ENCODE assay signal across 8 mouse cellular contexts in genomic region chr17:15535943-15536342, GRCm38 (mm10). TPM values are rescaled to one million over a fixed set of nuclear protein-coding genes. Genes with fewer than 3 reads are reported as not detected.
DNase-seq lines count a peak whose midpoint lies in the region; ATAC-seq and TF ChIP-seq lines count a peak whose summit lies in the region.

No protein-coding gene starts in this region.

- H3K4me3 ChIP-seq in neural tube, embryonic 11.5 days (ENCODE audit: low read depth, low read length) = peak overlapping the region; percentile 37; the same call in 1 of the 2 replicates
- H3K4me3 ChIP-seq in forebrain, embryonic 13.5 days = peak overlapping the region; percentile 50
- H3K4me3 ChIP-seq in liver, embryonic 13.5 days (replicated peaks) = peak overlapping the region; percentile 41
- peak overlapping the region; percentile 44 for H3K4me3 ChIP-seq in stomach, postnatal 0 days (ENCODE audit: low read depth, low read length)
- H3K4me3 ChIP-seq in kidney, adult 2 months (ENCODE audit: insufficient read depth, low read depth, low read length) = no peak overlapping the region

- no peaks in the 10 kb centered on the region for H3K9me3 ChIP-seq in neural tube, embryonic 11.5 days (ENCODE audit: control insufficient read depth, low read length)
- 0 out of 2 replicates have a peak, but pooled peaks cover 3% of the 10 kb centered on the region for H3K9me3 ChIP-seq in forebrain, embryonic 13.5 days (replicated peaks)
- no peaks in the 10 kb centered on the region for H3K9me3 ChIP-seq in liver, embryonic 13.5 days (replicated peaks)
- H3K9me3 ChIP-seq in stomach, postnatal 0 days (ENCODE audit: control insufficient read depth, low read length) = no peaks in the 10 kb centered on the region

- intact Hi-C loops in gastrocnemius, postnatal 36 days (cut with DNase I) = no loop called here

- no peak for TF ChIP-seq EP300 in stomach, postnatal 0 days (optimal IDR thresholded peaks at IDR 0.05)

- H3K36me3 ChIP-seq in neural tube, embryonic 11.5 days (ENCODE audit: control insufficient read depth, insufficient read depth, low read length) = no peaks in the 10 kb centered on the region
- no peaks in the 10 kb centered on the region for H3K36me3 ChIP-seq in forebrain, embryonic 13.5 days (ENCODE audit: poor library complexity, severe bottlenecking)
- H3K36me3 ChIP-seq in liver, embryonic 13.5 days = no peaks in the 10 kb centered on the region
- no peaks in the 10 kb centered on the region for H3K36me3 ChIP-seq in stomach, postnatal 0 days (ENCODE audit: control insufficient read depth, insufficient read depth, low read length)
- no peaks in the 10 kb centered on the region for H3K36me3 ChIP-seq in kidney, adult 2 months (ENCODE audit: control insufficient read depth, insufficient read depth, low read length)

- no peak for TF ChIP-seq CTCF in stomach, postnatal 0 days (IDR thresholded peaks at IDR 0.05; ENCODE audit: low read depth)
- no peak for TF ChIP-seq CTCF in kidney, adult 2 months (conservative IDR thresholded peaks at IDR 0.05; ENCODE audit: insufficient read depth, insufficient read length, low read depth, low read length)

- no peak for DNase-seq in neural tube, embryonic 11.5 days (ENCODE audit: low spot score)
- DNase-seq in neural tube, embryonic 10.5 days (ENCODE audit: extremely low spot score, low spot score) = no peak
- no peak for DNase-seq in liver, embryonic 13.5 days
- no peak for DNase-seq in stomach, postnatal 0 days (ENCODE audit: low spot score)
- DNase-seq in kidney, adult 2 months = no peak
- no peak for DNase-seq in gastrocnemius, postnatal 36 days
- no peak for DNase-seq in adrenal gland, postnatal 14 days

- H3K4me1 ChIP-seq in neural tube, embryonic 11.5 days (ENCODE audit: control insufficient read depth, insufficient read depth, low read length) = no peaks in the 10 kb centered on the region
- H3K4me1 ChIP-seq in forebrain, embryonic 13.5 days = peaks cover 3% of the 10 kb centered on the region; the same call in 1 of the 2 replicates
- 0 out of 2 replicates have a peak, but pooled peaks cover 8% of the 10 kb centered on the region for H3K4me1 ChIP-seq in liver, embryonic 13.5 days (replicated peaks)
- H3K4me1 ChIP-seq in stomach, postnatal 0 days (replicated peaks; ENCODE audit: control insufficient read depth, insufficient read depth) = no peaks in the 10 kb centered on the region
- no peaks in the 10 kb centered on the region for H3K4me1 ChIP-seq in kidney, adult 2 months (ENCODE audit: control insufficient read depth, insufficient read depth, low read length)

- no peak overlapping the region for H3K27ac ChIP-seq in neural tube, embryonic 11.5 days (ENCODE audit: low read depth, low read length)
- no peak overlapping the region for H3K27ac ChIP-seq in forebrain, embryonic 13.5 days
- H3K27ac ChIP-seq in liver, embryonic 13.5 days = no peak overlapping the region
- H3K27ac ChIP-seq in stomach, postnatal 0 days (replicated peaks) = no peak overlapping the region
- H3K27ac ChIP-seq in kidney, adult 2 months (ENCODE audit: insufficient read depth, low read depth, low read length) = no peak overlapping the region

- 24% methylated on average over 8 of the region's 8 CpGs for WGBS in neural tube, embryonic 11.5 days
- 16% methylated on average over 8 of the region's 8 CpGs for WGBS in forebrain, embryonic 13.5 days
- WGBS in liver, embryonic 13.5 days (ENCODE audit: insufficient replicate concordance) = 10% methylated on average over 8 of the region's 8 CpGs
- 19% methylated on average over 8 of the region's 8 CpGs for WGBS in stomach, postnatal 0 days
- 10% methylated on average over 8 of the region's 8 CpGs for WGBS in kidney, adult 2 months

- TF ChIP-seq POLR2A in kidney, adult 2 months (IDR thresholded peaks at IDR 0.05; ENCODE audit: low read depth, low read length) = no peak

- ATAC-seq in neural tube, embryonic 11.5 days (ENCODE audit: insufficient read depth, low FRiP score, low TSS enrichment) = no peak; the same call in 1 of the 2 replicates
- ATAC-seq in forebrain, embryonic 13.5 days = no peak
- no peak for ATAC-seq in liver, embryonic 13.5 days (ENCODE audit: low read depth)
- no peak for ATAC-seq in stomach, postnatal 0 days (ENCODE audit: low FRiP score, low TSS enrichment)

- no peak overlapping the region; the same call in 1 of the 2 replicates for H3K9ac ChIP-seq in neural tube, embryonic 11.5 days (ENCODE audit: low read length)
- H3K9ac ChIP-seq in forebrain, embryonic 13.5 days = peak overlapping the region; percentile 67; the same call in 1 of the 2 replicates
- H3K9ac ChIP-seq in liver, embryonic 13.5 days = no peak overlapping the region
- H3K9ac ChIP-seq in stomach, postnatal 0 days (ENCODE audit: low read length) = no peak overlapping the region; the same call in 1 of the 2 replicates

- H3K27me3 ChIP-seq in neural tube, embryonic 11.5 days (ENCODE audit: control insufficient read depth, insufficient read depth, low read length) = peaks cover 2% of the 10 kb centered on the region; the same call in 1 of the 2 replicates
- H3K27me3 ChIP-seq in forebrain, embryonic 13.5 days = peaks cover 18% of the 10 kb centered on the region
- peaks cover 40% of the 10 kb centered on the region for H3K27me3 ChIP-seq in liver, embryonic 13.5 days
- H3K27me3 ChIP-seq in stomach, postnatal 0 days (ENCODE audit: control insufficient read depth, insufficient read depth, low read length) = no peaks in the 10 kb centered on the region
- no peaks in the 10 kb centered on the region for H3K27me3 ChIP-seq in kidney, adult 2 months (replicated peaks; ENCODE audit: control insufficient read depth, insufficient read depth, low read length)

- peak overlapping the region; percentile 60 for H3K4me2 ChIP-seq in neural tube, embryonic 11.5 days (ENCODE audit: low read depth)
- H3K4me2 ChIP-seq in forebrain, embryonic 13.5 days = peak overlapping the region; percentile 88
- peak overlapping the region; percentile 59 for H3K4me2 ChIP-seq in liver, embryonic 13.5 days
- H3K4me2 ChIP-seq in stomach, postnatal 0 days (replicated peaks; ENCODE audit: low read depth) = peak overlapping the region; percentile 85

RNA-seq across cellular contexts. Expression of gene Pdcd2, which starts 8.8 kb away (rescaled TPM):
- polyA plus RNA-seq in neural tube, embryonic 11.5 days (2014; fragmentation: Nextera tagmentation; extraction: Ambion mirVana) = 54.9 and 57.9 TPM in 2 replicates
- polyA plus RNA-seq in forebrain, embryonic 13.5 days (2015; fragmentation: Nextera tagmentation; extraction: Ambion mirVana) = 59.0 and 61.8 TPM in 2 replicates
- 31.9 and 35.4 TPM in 2 replicates for polyA plus RNA-seq in liver, embryonic 13.5 days (2015; fragmentation: Nextera tagmentation; extraction: Ambion mirVana)
- polyA plus RNA-seq in stomach, postnatal 0 days (2015; fragmentation: Nextera tagmentation; extraction: Ambion mirVana) = 36.3 and 36.8 TPM in 2 replicates
- 19.2 and 23.4 TPM in 2 replicates for polyA plus RNA-seq in kidney, adult 2 months (2012; rRNA removed)
- total RNA-seq in gastrocnemius, postnatal 36 days (2021) = 10 to 100 TPM; 13.9 to 20.1 TPM
- 30.8 and 36.2 TPM in 2 replicates for total RNA-seq in adrenal gland, postnatal 14 days (2021)

RNA-seq across cellular contexts. Expression of gene Prdm9, which starts 28.2 kb away (rescaled TPM):
- polyA plus RNA-seq in neural tube, embryonic 11.5 days (2014; fragmentation: Nextera tagmentation; extraction: Ambion mirVana) = 1.0 and 1.1 TPM in 2 replicates
- polyA plus RNA-seq in forebrain, embryonic 13.5 days (2015; fragmentation: Nextera tagmentation; extraction: Ambion mirVana) = 2.3 and 3.5 TPM in 2 replicates
- 0.51 and 0.55 TPM in 2 replicates for polyA plus RNA-seq in liver, embryonic 13.5 days (2015; fragmentation: Nextera tagmentation; extraction: Ambion mirVana)
- 1.6 and 2.2 TPM in 2 replicates for polyA plus RNA-seq in stomach, postnatal 0 days (2015; fragmentation: Nextera tagmentation; extraction: Ambion mirVana)
- polyA plus RNA-seq in kidney, adult 2 months (2012; rRNA removed) = 2.5 and 2.9 TPM in 2 replicates
- total RNA-seq in gastrocnemius, postnatal 36 days (2021) = 1 to 10 TPM; 3.4 to 4.3 TPM
- total RNA-seq in adrenal gland, postnatal 14 days (2021) = 9.1 and 9.2 TPM in 2 replicates

RNA-seq across cellular contexts. Expression of gene Tbp, which starts 36.3 kb away (rescaled TPM):
- polyA plus RNA-seq in neural tube, embryonic 11.5 days (2014; fragmentation: Nextera tagmentation; extraction: Ambion mirVana) = 84.7 TPM in 2 replicates
- polyA plus RNA-seq in forebrain, embryonic 13.5 days (2015; fragmentation: Nextera tagmentation; extraction: Ambion mirVana) = 65.7 and 74.9 TPM in 2 replicates
- polyA plus RNA-seq in liver, embryonic 13.5 days (2015; fragmentation: Nextera tagmentation; extraction: Ambion mirVana) = 21.8 and 26.4 TPM in 2 replicates
- 19.0 and 20.5 TPM in 2 replicates for polyA plus RNA-seq in stomach, postnatal 0 days (2015; fragmentation: Nextera tagmentation; extraction: Ambion mirVana)
- polyA plus RNA-seq in kidney, adult 2 months (2012; rRNA removed) = 39.7 and 44.8 TPM in 2 replicates
- total RNA-seq in gastrocnemius, postnatal 36 days (2021) = 1 to 10 TPM; 5.9 to 8.2 TPM
- 25.9 and 33.1 TPM in 2 replicates for total RNA-seq in adrenal gland, postnatal 14 days (2021)

RNA-seq across cellular contexts. Expression of gene Psmb1, which starts 36.4 kb away (rescaled TPM):
- polyA plus RNA-seq in neural tube, embryonic 11.5 days (2014; fragmentation: Nextera tagmentation; extraction: Ambion mirVana) = 287 and 288 TPM in 2 replicates
- polyA plus RNA-seq in forebrain, embryonic 13.5 days (2015; fragmentation: Nextera tagmentation; extraction: Ambion mirVana) = 275 and 285 TPM in 2 replicates
- polyA plus RNA-seq in liver, embryonic 13.5 days (2015; fragmentation: Nextera tagmentation; extraction: Ambion mirVana) = 177 and 180 TPM in 2 replicates
- 221 and 222 TPM in 2 replicates for polyA plus RNA-seq in stomach, postnatal 0 days (2015; fragmentation: Nextera tagmentation; extraction: Ambion mirVana)
- polyA plus RNA-seq in kidney, adult 2 months (2012; rRNA removed) = 106 and 107 TPM in 2 replicates
- total RNA-seq in gastrocnemius, postnatal 36 days (2021) = 100 to 1,000 TPM in 1 of 2 experiments, 10 to 100 TPM in 1; 85.0 to 103 TPM
- 159 and 160 TPM in 2 replicates for total RNA-seq in adrenal gland, postnatal 14 days (2021)
